Mouse (Mus musculus) liver, adult 2 months (tissue): ENCODE measurements at regions not wholly inside any gene's neighbourhood (a gene's known extent, or its start where the extent isn't known, plus 50 kb on each side); places are given as distances from the start of the nearest gene placed in this dataset.

Experiments
- CTCF ChIP-seq: fragments of 200-500 bp; IDR thresholded peaks from 2 replicates; pipeline ENCODE4 v1.5.1; 2011; ENCODE audit warnings: low read depth, low read length, control low read depth
- POLR2A ChIP-seq: fragments of 200-500 bp; IDR thresholded peaks from 2 replicates; pipeline ENCODE4 v1.6.1; 2011; ENCODE audit warnings: low read length, control low read depth; ENCODE audit not compliant: insufficient read depth; ENCODE audit errors: extremely low read depth

- TF ChIP-seq CTCF (no peak), POLR2A (no peak)
Measured at GRCm38 (mm10) chr8:6973961-6974360, 1687.1 kb downstream of the Efnb2 start.
